Mouse (Mus musculus) E14TG2a.4 (cell line): ENCODE results near the gene Gch1.

ENCODE experiments used
- H3K27me3 ChIP-seq: 2 replicates; pipeline ENCODE4 v1.6.1; 2014; ENCODE audit warnings: low read length, control low read depth; ENCODE audit not compliant: insufficient read depth
- H3K36me3 ChIP-seq: 2 replicates; pipeline ENCODE4 v1.6.1; 2014; ENCODE audit warnings: low read length, control low read depth; ENCODE audit not compliant: insufficient read depth
- H3K4me1 ChIP-seq: replicated peaks from 2 replicates; pipeline ENCODE4 v1.6.1; 2014; ENCODE audit warnings: low read depth, low read length, control low read depth
- H3K4me3 ChIP-seq: replicated peaks from 2 replicates; pipeline ENCODE4 v1.5.1; 2014; ENCODE audit warnings: mild to moderate bottlenecking, low read length
- H3K9me3 ChIP-seq: 2 replicates; pipeline ENCODE4 v1.6.1; 2014; ENCODE audit warnings: low read length, control low read depth
- CTCF ChIP-seq: conservative IDR thresholded peaks from 2 replicates; pipeline ENCODE4 v1.5.1; 2014; ENCODE audit warnings: low read length
- NANOG ChIP-seq: IDR thresholded peaks from 2 replicates; pipeline ENCODE4 v1.6.1; 2014; ENCODE audit warnings: borderline replicate concordance, low read length, mixed read lengths
- POU5F1 ChIP-seq: IDR thresholded peaks from 2 replicates; pipeline ENCODE4 v1.6.1; 2014; ENCODE audit warnings: low read length, borderline replicate concordance

Gene Gch1

GRCm38 (mm10) chr14:47213305-47213704 is 24.1 kb upstream of the Gch1 start:
- H3K27me3 ChIP-seq, result no peaks in the 10 kb centered on the region
- H3K4me1 ChIP-seq, result no peaks in the 10 kb centered on the region
- H3K36me3 ChIP-seq, result no peaks in the 10 kb centered on the region
- H3K9me3 ChIP-seq, result peaks cover 3% of the 10 kb centered on the region
- TF ChIP-seq NANOG (no peak), CTCF (no peak), POU5F1 (no peak)
- no peak overlapping the region for H3K4me3 ChIP-seq

DNA sequence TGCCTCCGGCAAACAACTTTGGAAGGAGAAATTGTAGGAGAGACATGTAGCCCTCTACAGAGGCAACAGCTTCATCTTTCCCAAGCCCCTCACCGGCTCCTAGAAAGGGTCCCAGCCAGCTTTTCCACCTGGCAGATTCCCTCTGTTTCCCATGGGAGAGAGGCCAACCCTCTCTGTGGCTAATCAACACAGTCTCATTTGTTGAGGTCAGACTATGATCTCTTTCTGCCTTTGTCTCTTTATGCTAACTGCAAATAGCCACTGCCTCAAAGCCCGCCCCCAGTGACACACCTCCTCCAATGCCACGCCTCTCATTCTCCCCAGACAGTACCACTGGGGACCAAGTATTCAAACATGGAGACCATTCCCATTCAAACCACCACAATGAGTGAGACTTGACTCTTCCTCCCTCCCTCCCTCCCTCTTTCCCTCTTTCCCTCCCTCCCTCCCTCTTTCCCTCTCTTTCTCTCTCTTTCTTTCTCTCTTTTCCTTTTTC is 20.5 kb upstream of the Gch1 start:
- peaks cover 6% of the 10 kb centered on the region for H3K9me3 ChIP-seq
- no peaks in the 10 kb centered on the region for H3K4me1 ChIP-seq
- TF ChIP-seq NANOG (no peak), POU5F1 (no peak), CTCF (no peak)
- no peaks in the 10 kb centered on the region for H3K27me3 ChIP-seq
- H3K4me3 ChIP-seq, result no peak overlapping the region
- no peaks in the 10 kb centered on the region for H3K36me3 ChIP-seq

- TF ChIP-seq POU5F1 (no peak), NANOG (no peak), CTCF (no peak)
- Histone ChIP-seq H3K4me3 (no peak overlapping the region), H3K27me3 (no peaks in the 10 kb centered on the region), H3K4me1 (no peaks in the 10 kb centered on the region), H3K36me3 (no peaks in the 10 kb centered on the region), H3K9me3 (peaks cover 15% of the 10 kb centered on the region)
Observed at GRCm38 (mm10) chr14:47208564-47209493, 19.6 kb upstream of the Gch1 start.

DNA sequence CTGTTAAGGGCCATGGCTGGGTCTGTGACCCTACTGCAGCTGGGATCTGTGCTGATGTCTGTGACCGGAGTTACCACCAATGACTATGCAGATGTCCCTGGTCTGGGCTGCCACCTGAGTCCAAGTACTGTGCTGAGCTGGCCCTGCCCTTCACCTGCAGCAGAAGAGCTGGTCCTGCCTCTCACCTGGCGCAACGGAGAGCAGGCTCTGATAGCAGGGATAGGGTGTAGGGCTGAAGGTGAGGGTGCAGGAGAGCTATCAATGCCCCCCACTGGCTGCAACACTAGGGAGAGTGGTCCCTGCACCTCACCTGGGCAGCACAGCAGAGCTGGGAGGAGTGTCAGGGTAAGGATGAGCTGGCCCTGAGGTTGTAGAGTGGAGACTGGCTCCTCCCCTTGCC is 17.4 kb upstream of the Gch1 start:
- no peaks in the 10 kb centered on the region for H3K4me1 ChIP-seq
- no peak overlapping the region for H3K4me3 ChIP-seq
- TF ChIP-seq POU5F1 (no peak), CTCF (no peak), NANOG (no peak)

DNA sequence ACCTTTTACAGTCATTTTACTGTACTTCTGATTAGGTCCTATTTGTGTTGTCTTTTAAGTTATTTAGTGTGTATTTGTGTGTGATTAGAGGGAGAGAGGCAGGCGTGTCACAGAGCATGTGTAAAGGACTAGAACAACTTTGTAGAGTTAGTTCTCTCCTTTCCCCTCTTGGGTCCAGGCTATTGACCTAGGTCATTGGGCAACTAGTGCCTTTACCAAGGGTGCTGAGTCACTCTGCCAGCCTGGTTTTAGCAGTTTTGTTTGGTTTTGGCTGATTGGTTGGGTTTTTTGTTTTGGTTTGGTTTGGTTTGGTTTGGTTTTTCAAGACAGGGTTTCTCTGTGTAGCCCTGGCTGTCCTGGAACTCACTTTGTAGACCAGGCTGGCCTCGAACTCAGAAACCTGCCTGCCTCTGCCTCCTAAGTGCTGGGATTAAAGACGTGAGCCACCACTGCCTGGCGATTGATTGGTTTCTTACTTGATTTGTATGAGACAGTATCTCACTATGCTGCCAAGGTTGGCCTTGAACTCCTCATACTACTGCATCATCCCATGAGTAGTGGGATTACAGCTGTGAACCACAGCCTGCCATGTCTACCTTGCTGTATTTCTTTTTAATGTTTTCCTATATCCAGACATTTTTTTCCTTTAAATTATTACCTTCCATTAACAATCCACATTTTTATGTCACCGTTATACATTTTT is 16.2 kb upstream of the Gch1 start:
- Histone ChIP-seq H3K36me3 (no peaks in the 10 kb centered on the region), H3K9me3 (peaks cover 46% of the 10 kb centered on the region), H3K4me3 (no peak overlapping the region), H3K4me1 (no peaks in the 10 kb centered on the region), H3K27me3 (no peaks in the 10 kb centered on the region)
- TF ChIP-seq NANOG, result no peak
- TF ChIP-seq CTCF, result no peak
- no peak for TF ChIP-seq POU5F1

More for the DNA sequence above, 17.4 kb upstream of the Gch1 start:
- Histone ChIP-seq H3K27me3 (no peaks in the 10 kb centered on the region), H3K36me3 (no peaks in the 10 kb centered on the region), H3K9me3 (peaks cover 34% of the 10 kb centered on the region)

DNA sequence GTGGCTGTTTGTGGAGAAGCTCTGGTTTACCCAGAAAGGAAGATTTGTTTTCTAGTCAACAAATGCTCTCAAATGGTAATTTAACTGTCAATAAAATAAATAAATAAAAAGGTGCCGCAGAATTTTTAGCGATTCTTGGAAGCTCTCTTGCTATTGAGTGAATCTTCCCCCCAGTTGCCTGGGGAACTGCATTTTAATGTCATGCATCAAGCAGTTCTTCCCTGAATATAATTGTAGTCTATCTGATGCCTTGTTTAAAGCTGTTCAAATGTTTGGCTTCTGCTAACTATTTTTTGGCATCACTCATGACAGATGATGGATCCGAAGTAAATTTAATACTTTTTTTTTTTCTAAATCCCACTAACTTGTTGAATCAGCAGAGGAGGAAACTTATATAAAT is 8.1 kb upstream of the Gch1 start:
- H3K36me3 ChIP-seq, result no peaks in the 10 kb centered on the region
- no peak overlapping the region for H3K4me3 ChIP-seq
- H3K9me3 ChIP-seq, result peaks cover 21% of the 10 kb centered on the region
- no peaks in the 10 kb centered on the region for H3K27me3 ChIP-seq
- H3K4me1 ChIP-seq, result no peaks in the 10 kb centered on the region
- no peak for TF ChIP-seq NANOG
- no peak for TF ChIP-seq POU5F1
- TF ChIP-seq CTCF, result no peak

DNA sequence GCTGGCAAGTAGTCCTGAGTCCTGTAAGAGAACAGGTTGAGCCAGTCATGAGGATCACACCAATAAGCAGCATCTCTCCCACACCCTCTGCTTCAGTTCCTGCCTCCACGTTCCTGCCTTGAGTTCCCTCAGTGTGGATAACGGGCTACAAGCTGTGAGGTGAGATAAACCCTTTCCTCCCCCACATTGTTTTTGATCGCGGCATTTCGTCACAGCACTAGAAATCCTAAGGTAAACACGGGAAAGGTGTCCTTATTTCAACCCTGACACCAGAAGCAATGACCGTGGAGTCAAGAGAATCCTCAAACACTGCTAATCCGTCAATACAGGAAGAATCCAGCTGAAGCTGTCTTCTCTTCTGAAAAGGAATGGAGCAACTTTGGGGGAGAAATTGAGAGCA is 7.5 kb upstream of the Gch1 start:
- no peak for TF ChIP-seq POU5F1
- TF ChIP-seq NANOG, result no peak
- TF ChIP-seq CTCF, result no peak
- Histone ChIP-seq H3K36me3 (no peaks in the 10 kb centered on the region), H3K4me3 (no peak overlapping the region), H3K27me3 (no peaks in the 10 kb centered on the region), H3K9me3 (peaks cover 16% of the 10 kb centered on the region), H3K4me1 (no peaks in the 10 kb centered on the region)

DNA sequence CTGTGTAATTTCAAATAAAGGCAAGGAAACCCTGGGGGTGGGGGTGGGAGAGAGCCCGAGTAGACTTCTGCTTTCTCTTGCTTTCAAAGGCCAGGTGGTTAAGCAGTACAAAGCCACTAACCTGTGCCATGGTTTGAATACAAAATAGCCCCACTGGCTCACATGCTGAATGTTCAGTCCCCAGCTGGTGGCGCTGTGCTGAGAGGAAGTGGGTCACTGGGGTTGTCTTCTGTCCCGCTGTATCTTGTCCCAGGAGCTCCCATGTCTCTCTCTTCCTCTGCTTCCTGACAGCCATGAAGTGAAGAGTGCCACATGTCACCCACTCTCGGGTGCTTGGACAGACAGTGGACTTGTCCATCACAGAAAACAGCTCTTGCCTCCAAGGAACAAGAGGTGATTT is 4.9 kb upstream of the Gch1 start:
- Histone ChIP-seq H3K36me3 (no peaks in the 10 kb centered on the region), H3K4me1 (peaks cover 3% of the 10 kb centered on the region), H3K9me3 (peaks cover 5% of the 10 kb centered on the region; the same call in 1 of the 2 replicates), H3K27me3 (peaks cover 3% of the 10 kb centered on the region; the same call in 1 of the 2 replicates), H3K4me3 (no peak overlapping the region)
- TF ChIP-seq CTCF (peak; percentile 31), POU5F1 (no peak)

GRCm38 (mm10) chr14:47193506-47193905 is 4.3 kb upstream of the Gch1 start:
- TF ChIP-seq POU5F1 (no peak), NANOG (no peak), CTCF (no peak)
- no peaks in the 10 kb centered on the region for H3K36me3 ChIP-seq
- no peak overlapping the region for H3K4me3 ChIP-seq
- peaks cover 5% of the 10 kb centered on the region; the same call in 1 of the 2 replicates for H3K9me3 ChIP-seq
- peaks cover 9% of the 10 kb centered on the region for H3K27me3 ChIP-seq
- peaks cover 4% of the 10 kb centered on the region for H3K4me1 ChIP-seq
